Mouse (Mus musculus) bone marrow, adult 2 months (tissue): ENCODE data around the gene Pycr2.

Experiments
- CTCF ChIP-seq: fragments of 200-500 bp; IDR thresholded peaks from 2 replicates; pipeline ENCODE4 v1.5.1; 2011; ENCODE audit warnings: low read length, control low read depth; ENCODE audit not compliant: control insufficient read depth, insufficient read depth
- POLR2A ChIP-seq: fragments of 200-500 bp; IDR thresholded peaks from 2 replicates; pipeline ENCODE4 v1.6.1; 2011; ENCODE audit warnings: low read depth, mild to moderate bottlenecking, control low read depth, low read length, borderline replicate concordance; ENCODE audit not compliant: control insufficient read depth

GRCm38 (mm10) chr1:180889172-180889571, 14.9 kb upstream of the Pycr2 start:
- TF ChIP-seq POLR2A (no peak), CTCF (no peak)
